Mouse (Mus musculus): ENCODE data around the gene Hist1h3g.

Hist1h3g gene

GRCm38 (mm10) chr13:23576906-23577639 is 41.9 kb downstream of the Hist1h3g start:
- no peak for DNase-seq (ENCODE audit: low spot score in 2 of 2)

- DNase-seq (ENCODE audit: low spot score in 2 of 2), result no peak
Observed at GRCm38 (mm10) chr13:23577835-23578234, 42.6 kb downstream of the Hist1h3g start.

GRCm38 (mm10) chr13:23581408-23582218 is 46.4 kb downstream of the Hist1h3g start, which contains the start of gene Hist1h4d:
Gene Hist1h4d, plus strand, starts transcription at chr13:23581598.
- peak; percentile 95 to 96 for DNase-seq (ENCODE audit: low spot score in 2 of 2)

GRCm38 (mm10) chr13:23582219-23583056 is 47.2 kb downstream of the Hist1h3g start:
- DNase-seq (ENCODE audit: low spot score in 2 of 2), result no peak

- DNase-seq (ENCODE audit: low spot score in 2 of 2), result no peak
Observed at GRCm38 (mm10) chr13:23583387-23584068, 48.3 kb downstream of the Hist1h3g start.

- no peak for DNase-seq (ENCODE audit: low spot score in 2 of 2)
Observed at GRCm38 (mm10) chr13:23584331-23584730, 49.1 kb downstream of the Hist1h3g start.

GRCm38 (mm10) chr13:23585029-23585441 is 49.8 kb downstream of the Hist1h3g start:
- DNase-seq (ENCODE audit: low spot score in 2 of 2), result peak; percentile 66 to 69

Measured in urinary bladder, adult 18-20 months (tissue).